Mouse (Mus musculus) heart, postnatal 0 days (tissue): ENCODE data around the gene Dnajb14. TPM values are rescaled to one million over a fixed set of nuclear protein-coding genes. Genes with fewer than 3 reads are reported as not detected.

ENCODE experiments used
- ATAC-seq: fragments of 200-750 bp; cut with Nextera tagmentation; 2 replicates; pipeline ENCODE4 v1.8.0; 2017; ENCODE audit warnings: low read depth, moderate number of reproducible peaks, moderate library complexity; ENCODE audit not compliant: insufficient read depth
- DNase-seq: peaks from one replicate; pipeline ENCODE4 v3.0.0-alpha.2; 2016; ENCODE audit warnings: low spot score
- H3K27ac ChIP-seq: fragments of 300-500 bp; sonication (generic); 2 replicates; pipeline ENCODE4 v1.5.1; 2014; ENCODE audit warnings: low read depth, mild to moderate bottlenecking
- H3K27me3 ChIP-seq: fragments of 300-500 bp; sonication (generic); 2 replicates; pipeline ENCODE4 v1.6.1; 2014; ENCODE audit warnings: low read length, mixed read lengths; ENCODE audit not compliant: control insufficient read depth, insufficient read depth
- H3K36me3 ChIP-seq: fragments of 300-500 bp; sonication (generic); replicated peaks from 2 replicates; pipeline ENCODE4 v1.6.1; 2014; ENCODE audit warnings: low read length, mixed read lengths; ENCODE audit not compliant: control insufficient read depth, insufficient read depth
- H3K4me1 ChIP-seq: fragments of 300-500 bp; sonication (generic); 2 replicates; pipeline ENCODE4 v1.6.1; 2014; ENCODE audit warnings: antibody characterized with exemption; ENCODE audit not compliant: control insufficient read depth, insufficient read depth
- H3K4me2 ChIP-seq: fragments of 300-500 bp; sonication (generic); 2 replicates; pipeline ENCODE4 v1.6.1; 2014; ENCODE audit warnings: low read depth, mild to moderate bottlenecking, low read length, moderate library complexity
- H3K4me3 ChIP-seq: fragments of 300-500 bp; sonication (generic); 2 replicates; pipeline ENCODE4 v1.5.1; 2014; ENCODE audit warnings: low read depth, low read length
- H3K9ac ChIP-seq: fragments of 300-500 bp; sonication (generic); replicated peaks from 2 replicates; pipeline ENCODE4 v1.6.1; 2014; ENCODE audit warnings: low read depth, low read length, mixed read lengths
- H3K9me3 ChIP-seq: fragments of 300-500 bp; sonication (generic); replicated peaks from 2 replicates; pipeline ENCODE4 v1.6.1; 2016; ENCODE audit warnings: low read length; ENCODE audit not compliant: control insufficient read depth
- CTCF ChIP-seq: IDR thresholded peaks from 2 replicates; pipeline ENCODE4 v1.5.1; 2016; ENCODE audit warnings: antibody characterized with exemption, control low read depth, low read depth
- EP300 ChIP-seq: IDR thresholded peaks from 2 replicates; pipeline ENCODE4 v1.6.1; 2016; ENCODE audit warnings: antibody characterized with exemption, low read depth
- WGBS: fragments of 180-500 bp; shearing (Covaris S2); extraction: QIAGEN DNeasy Blood & Tissue Kit; methylation state at CpG from one replicate; pipeline ENCODE4 v1.1.7; 2014; 5-methylcytosine and 5-hydroxymethylcytosine counted together
- polyA plus RNA-seq: library from polyadenylated mRNA; unstranded; fragments of >200 nt; fragmentation: Nextera tagmentation; extraction: Ambion mirVana; gene quantifications from 2 replicates; pipeline ENCODE4 v1.2.1, GENCODE M21; 2015
- total RNA-seq: library from RNA; depleted of rRNA; stranded (reverse); fragments of >200 nt; gene quantifications from 2 replicates; pipeline ENCODE4 v1.2.3, GENCODE M21; 2014; ENCODE audit warnings: low replicate concordance

The Dnajb14 gene
- total and polyA plus RNA-seq, 2 experiments from 2014 or later, result 5.1 to 8.6 TPM

GRCm38 (mm10) chr3:137929940-137930339, 62.5 kb downstream of the Dnajb14 start:
- Histone ChIP-seq H3K4me1 (no peaks in the 10 kb centered on the region), H3K36me3 (peaks cover 71% of the 10 kb centered on the region), H3K9me3 (no peaks in the 10 kb centered on the region), H3K9ac (no peak overlapping the region), H3K27me3 (no peaks in the 10 kb centered on the region), H3K27ac (no peak overlapping the region), H3K4me3 (no peak overlapping the region), H3K4me2 (no peak overlapping the region)
- no peak for DNase-seq
- no peak for ATAC-seq
- TF ChIP-seq CTCF (no peak), EP300 (no peak)
- 72% methylated on average over 3 of the region's 3 CpGs for WGBS

- H3K36me3 ChIP-seq, result peaks cover 55% of the 10 kb centered on the region
- 66% methylated on average over 7 of the region's 7 CpGs for WGBS
- H3K4me2 ChIP-seq, result no peak overlapping the region
- TF ChIP-seq CTCF, result no peak
- no peak for TF ChIP-seq EP300
- H3K9me3 ChIP-seq, result no peaks in the 10 kb centered on the region
- DNase-seq (no peak), ATAC-seq (no peak)
- H3K27ac ChIP-seq, result no peak overlapping the region
- H3K4me1 ChIP-seq, result no peaks in the 10 kb centered on the region
- H3K9ac ChIP-seq, result no peak overlapping the region
- no peaks in the 10 kb centered on the region for H3K27me3 ChIP-seq
- H3K4me3 ChIP-seq, result no peak overlapping the region
Observed at GRCm38 (mm10) chr3:137932748-137933147, 65.3 kb downstream of the Dnajb14 start.

GRCm38 (mm10) chr3:137933986-137934385, 66.5 kb downstream of the Dnajb14 start:
- Histone ChIP-seq H3K27me3 (no peaks in the 10 kb centered on the region), H3K4me3 (no peak overlapping the region), H3K9ac (no peak overlapping the region), H3K27ac (no peak overlapping the region; the same call in 1 of the 2 replicates), H3K9me3 (no peaks in the 10 kb centered on the region), H3K4me2 (no peak overlapping the region), H3K4me1 (no peaks in the 10 kb centered on the region), H3K36me3 (peaks cover 52% of the 10 kb centered on the region)
- TF ChIP-seq CTCF (no peak), EP300 (no peak)
- ATAC-seq (no peak), DNase-seq (no peak)
- 63% methylated on average over 3 of the region's 3 CpGs for WGBS

- ATAC-seq (no peak), DNase-seq (no peak)
- H3K9me3 ChIP-seq, result no peaks in the 10 kb centered on the region
- WGBS, result 67% methylated on average over 5 of the region's 5 CpGs
- H3K9ac ChIP-seq, result no peak overlapping the region
- H3K27ac ChIP-seq, result no peak overlapping the region
- peaks cover 39% of the 10 kb centered on the region for H3K36me3 ChIP-seq
- no peak overlapping the region for H3K4me2 ChIP-seq
- H3K4me1 ChIP-seq, result peaks cover 7% of the 10 kb centered on the region; the same call in 1 of the 2 replicates
- H3K4me3 ChIP-seq, result no peak overlapping the region
- TF ChIP-seq EP300, result no peak
- no peak for TF ChIP-seq CTCF
- no peaks in the 10 kb centered on the region for H3K27me3 ChIP-seq
Observed at GRCm38 (mm10) chr3:137935570-137936525, 68.4 kb downstream of the Dnajb14 start.

- no peak overlapping the region for H3K4me2 ChIP-seq
- TF ChIP-seq EP300 (no peak), CTCF (no peak)
- no peak overlapping the region for H3K27ac ChIP-seq
- ATAC-seq (no peak), DNase-seq (no peak)
- no peaks in the 10 kb centered on the region for H3K27me3 ChIP-seq
- peaks cover 13% of the 10 kb centered on the region; the same call in 1 of the 2 replicates for H3K4me1 ChIP-seq
- H3K9ac ChIP-seq, result no peak overlapping the region
- H3K4me3 ChIP-seq, result no peak overlapping the region
- H3K9me3 ChIP-seq, result no peaks in the 10 kb centered on the region
- H3K36me3 ChIP-seq, result peaks cover 33% of the 10 kb centered on the region
- 57% methylated on average over 6 of the region's 6 CpGs for WGBS
Observed at GRCm38 (mm10) chr3:137936541-137936940, 69.1 kb downstream of the Dnajb14 start.
